Mouse (Mus musculus): ENCODE measurements around the gene Mrpl54. TPM values are rescaled to one million over a fixed set of nuclear protein-coding genes. Genes with fewer than 3 reads are reported as not detected.
"Not testable (repeated sequence)": the region's sequence is repeated elsewhere in the genome, so short reads cannot be mapped to it uniquely, and the experiment has no call there.

Gene Mrpl54
- total RNA-seq, 2 experiments from 2014 or later = 41.9 to 50.6 TPM

GRCm38 (mm10) chr10:81232580-81233225, 34.0 kb downstream of the Mrpl54 start, which contains the start of gene Zfr2:
Zfr2 (plus strand) TSS chr10:81233155.
- peak; percentile 91 for DNase-seq
- intact Hi-C loops (cut with DNase I) = no loop called here

GRCm38 (mm10) chr10:81231436-81231835, 35.3 kb downstream of the Mrpl54 start:
- intact Hi-C loops (cut with DNase I) = no loop called here
- no peak for DNase-seq

- DNase-seq = peak; percentile 81
- intact Hi-C loops (cut with DNase I) = no loop called here
Measured at GRCm38 (mm10) chr10:81230438-81231332, 36.0 kb downstream of the Mrpl54 start, which contains the start of gene Atcay. Atcay (minus strand) TSS chr10:81230833.

GRCm38 (mm10) chr10:81229735-81230437, 36.8 kb downstream of the Mrpl54 start:
- intact Hi-C loops (cut with DNase I) = no loop called here

GRCm38 (mm10) chr10:81223731-81224130, 43.0 kb downstream of the Mrpl54 start:
- intact Hi-C loops (cut with DNase I) = not testable (repeated sequence)

More at GRCm38 (mm10) chr10:81229735-81230437, 36.8 kb downstream of the Mrpl54 start:
- no peak for DNase-seq

GRCm38 (mm10) chr10:81221402-81222015, 45.2 kb downstream of the Mrpl54 start:
- no peak for DNase-seq
- intact Hi-C loops (cut with DNase I) = no loop called here

More at GRCm38 (mm10) chr10:81223731-81224130, 43.0 kb downstream of the Mrpl54 start:
- not testable (repeated sequence) for DNase-seq

- intact Hi-C loops (cut with DNase I) = no loop called here
Measured at GRCm38 (mm10) chr10:81217964-81218363, 48.8 kb downstream of the Mrpl54 start.

GRCm38 (mm10) chr10:81217267-81217666, 49.5 kb downstream of the Mrpl54 start:
- intact Hi-C loops (cut with DNase I); DNase-seq: not testable (repeated sequence)

More at GRCm38 (mm10) chr10:81217964-81218363, 48.8 kb downstream of the Mrpl54 start:
- peak; percentile 61 for DNase-seq

- DNase-seq = no peak
- intact Hi-C loops (cut with DNase I) = no loop called here
Measured at GRCm38 (mm10) chr10:81216810-81217209, 49.9 kb downstream of the Mrpl54 start.

- DNase-seq = no peak
- intact Hi-C loops (cut with DNase I) = no loop called here
Measured at GRCm38 (mm10) chr10:81216260-81216659, 50.5 kb downstream of the Mrpl54 start.

Small RNA genes within 50 kb of the gene (microRNA-seq; reads per million reads assigned to microRNA genes)
- 30.1 reads per million, percentile 40 among the genes with 10 or more reads in this experiment for gene Mir3057

Other genes starting within 250 kb of the Mrpl54 start
- gene Diras1, start 241.3 kb downstream of the Mrpl54 start, total RNA-seq (2021) = 100 to 1,000 TPM; 104 to 111 TPM
- 10 to 100 TPM; 57.8 to 59.8 TPM for gene Slc39a3, start 229.5 kb downstream of the Mrpl54 start, total RNA-seq (2021)
- 100 to 1,000 TPM; 193 to 199 TPM for gene Sgta, start 206.8 kb downstream of the Mrpl54 start, total RNA-seq (2021)
- 10 to 100 TPM; 53.6 to 56.5 TPM for gene Thop1, start 196.9 kb downstream of the Mrpl54 start, total RNA-seq (2021)
- gene Creb3l3, start 168.1 kb downstream of the Mrpl54 start, total RNA-seq (2021) = under 1 TPM; 0.22 to 0.60 TPM
- gene Map2k2, start 161.0 kb downstream of the Mrpl54 start, total RNA-seq (2021) = 100 to 1,000 TPM; 153 to 167 TPM
- gene Zbtb7a, start 131.7 kb downstream of the Mrpl54 start, total RNA-seq (2021) = 10 to 100 TPM; 23.3 to 24.7 TPM
- gene Pias4, start 99.0 kb downstream of the Mrpl54 start, total RNA-seq (2021) = 10 to 100 TPM; 29.6 to 30.4 TPM
- gene Eef2, start 90.3 kb downstream of the Mrpl54 start, total RNA-seq (2021) = 1,000 to 10,000 TPM; 1,312 to 1,322 TPM
- 10 to 100 TPM; 62.7 to 62.9 TPM for gene Dapk3, start 83.9 kb downstream of the Mrpl54 start, total RNA-seq (2021)
- gene 4930442H23Rik, start 83.1 kb downstream of the Mrpl54 start, total RNA-seq (2021) = not detected
- under 1 TPM in 1 of 2 experiments, not detected in 1; 0.44 TPM for gene Nmrk2, start 64.9 kb downstream of the Mrpl54 start, total RNA-seq (2021)
- gene Atcay, start 36.1 kb downstream of the Mrpl54 start, total RNA-seq (2021) = 100 to 1,000 TPM; 195 to 206 TPM
- 10 to 100 TPM; 65.2 to 66.0 TPM for gene Zfr2, start 33.8 kb downstream of the Mrpl54 start, total RNA-seq (2021)
- gene Matk, start 14.0 kb downstream of the Mrpl54 start, total RNA-seq (2021) = 100 to 1,000 TPM; 132 to 140 TPM
- gene Apba3, start within 50 bp of the Mrpl54 start, total RNA-seq (2021) = 10 to 100 TPM; 22.6 to 28.2 TPM
- gene Tjp3, start 24.6 kb upstream of the Mrpl54 start, total RNA-seq (2021) = 1 to 10 TPM; 5.4 to 6.1 TPM
- 100 to 1,000 TPM; 295 to 304 TPM for gene Pip5k1c, start 26.0 kb upstream of the Mrpl54 start, total RNA-seq (2021)
- gene Cactin, start 54.2 kb upstream of the Mrpl54 start, total RNA-seq (2021) = 10 to 100 TPM; 26.5 to 26.9 TPM
- gene Tbxa2r, start 61.8 kb upstream of the Mrpl54 start, total RNA-seq (2021) = 1 to 10 TPM; 1.6 to 2.0 TPM
- under 1 TPM; 0.12 to 0.28 TPM for gene Gipc3, start 76.3 kb upstream of the Mrpl54 start, total RNA-seq (2021)
- gene Hmg20b, start 83.5 kb upstream of the Mrpl54 start, total RNA-seq (2021) = 10 to 100 TPM; 23.5 to 26.8 TPM
- gene Mfsd12, start 90.6 kb upstream of the Mrpl54 start, total RNA-seq (2021) = 10 to 100 TPM; 29.6 to 29.7 TPM
- 1 to 10 TPM; 1.3 to 1.4 TPM for gene 4930404N11Rik, start 98.9 kb upstream of the Mrpl54 start, total RNA-seq (2021)
- 100 to 1,000 TPM; 109 to 112 TPM for gene Fzr1, start 111.6 kb upstream of the Mrpl54 start, total RNA-seq (2021)
- 10 to 100 TPM; 58.8 to 61.5 TPM for gene Dohh, start 117.5 kb upstream of the Mrpl54 start, total RNA-seq (2021)
- 1 to 10 TPM; 3.7 to 4.4 TPM for gene Gm48551, start 117.5 kb upstream of the Mrpl54 start, total RNA-seq (2021)
- gene Gm48552, start 122.1 kb upstream of the Mrpl54 start, total RNA-seq (2021) = 1 to 10 TPM; 2.7 to 5.9 TPM
- 1 to 10 TPM; 1.5 to 2.3 TPM for gene Smim24, start 126.1 kb upstream of the Mrpl54 start, total RNA-seq (2021)
- 10 to 100 TPM; 29.5 to 31.1 TPM for gene Nfic, start 188.7 kb upstream of the Mrpl54 start, total RNA-seq (2021)
- 100 to 1,000 TPM; 303 to 316 TPM for gene Celf5, start 215.8 kb upstream of the Mrpl54 start, total RNA-seq (2021)
- gene Ncln, start 229.5 kb upstream of the Mrpl54 start, total RNA-seq (2021) = 100 to 1,000 TPM; 104 to 105 TPM
- under 1 TPM; 0.14 to 0.66 TPM for gene S1pr4, start 233.2 kb upstream of the Mrpl54 start, total RNA-seq (2021)

All from left cerebral cortex, postnatal 4 days (tissue).